Mouse (Mus musculus) megakaryocyte, embryonic 14.5 days (primary cell): ENCODE results near the gene Atf6. TPM values are rescaled to one million over a fixed set of nuclear protein-coding genes. Genes with fewer than 3 reads are reported as not detected.

ENCODE experiments used
- H3K27me3 ChIP-seq: replicated peaks from 2 replicates; pipeline ENCODE3; 2012; ENCODE audit warnings: inconsistent platforms
- H3K36me3 ChIP-seq: replicated peaks from 2 replicates; pipeline ENCODE3; 2012; ENCODE audit warnings: low read length, inconsistent platforms, mixed read lengths
- H3K4me1 ChIP-seq: 2 replicates; pipeline ENCODE4 v1.6.1; 2012; ENCODE audit warnings: inconsistent platforms
- H3K4me3 ChIP-seq: replicated peaks from 2 replicates; pipeline ENCODE3; 2012; ENCODE audit warnings: moderate library complexity, mild to moderate bottlenecking, inconsistent platforms
- H3K9me3 ChIP-seq: 2 replicates; pipeline ENCODE4 v1.6.1; 2012; ENCODE audit warnings: inconsistent platforms
- FLI1 ChIP-seq: IDR thresholded peaks from 2 replicates; pipeline ENCODE4 v1.6.1; 2012; ENCODE audit warnings: low read length, inconsistent platforms, mixed read lengths
- GATA1 ChIP-seq: IDR thresholded peaks from 3 replicates; pipeline ENCODE4 v1.6.1; 2012; ENCODE audit warnings: mixed read lengths, low read length, inconsistent platforms, borderline replicate concordance
- polyA plus RNA-seq: library from polyadenylated mRNA; stranded (reverse); fragments of >175 nt; gene quantifications from 2 replicates; pipeline ENCODE4 v1.2.3, GENCODE M21; 2012; ENCODE audit warnings: low replicate concordance; ENCODE audit not compliant: insufficient read depth

The Atf6 gene
- polyA plus RNA-seq, 1 experiment, result 4.8 TPM

- Histone ChIP-seq H3K27me3 (peaks cover 23% of the 10 kb centered on the region), H3K4me3 (no peak overlapping the region), H3K4me1 (peaks cover 36% of the 10 kb centered on the region), H3K36me3 (peaks cover 28% of the 10 kb centered on the region), H3K9me3 (peaks cover 7% of the 10 kb centered on the region)
- TF ChIP-seq GATA1, result no peak
- TF ChIP-seq FLI1, result no peak
These were observed 164.6 kb downstream of the Atf6 start for GRCm38 (mm10) chr1:170702958-170703357.

- no peak for TF ChIP-seq FLI1
- TF ChIP-seq GATA1, result no peak
- H3K4me1 ChIP-seq, result peaks cover 31% of the 10 kb centered on the region
- H3K9me3 ChIP-seq, result peaks cover 10% of the 10 kb centered on the region
- H3K4me3 ChIP-seq, result peak overlapping the region; percentile 51
- H3K36me3 ChIP-seq, result peaks cover 21% of the 10 kb centered on the region
- peaks cover 29% of the 10 kb centered on the region for H3K27me3 ChIP-seq
These were observed 165.3 kb downstream of the Atf6 start for GRCm38 (mm10) chr1:170702263-170702662.

GRCm38 (mm10) chr1:170701582-170701981 is 166.0 kb downstream of the Atf6 start:
- peaks cover 25% of the 10 kb centered on the region for H3K4me1 ChIP-seq
- TF ChIP-seq GATA1 (no peak), FLI1 (no peak)
- peaks cover 15% of the 10 kb centered on the region for H3K36me3 ChIP-seq
- H3K27me3 ChIP-seq, result peaks cover 33% of the 10 kb centered on the region
- H3K4me3 ChIP-seq, result no peak overlapping the region
- peaks cover 10% of the 10 kb centered on the region for H3K9me3 ChIP-seq

- peaks cover 21% of the 10 kb centered on the region for H3K4me1 ChIP-seq
These were observed 166.4 kb downstream of the Atf6 start for GRCm38 (mm10) chr1:170701178-170701577.

GRCm38 (mm10) chr1:170700496-170701027 is 167.0 kb downstream of the Atf6 start:
- Histone ChIP-seq H3K27me3 (peaks cover 39% of the 10 kb centered on the region), H3K9me3 (peaks cover 10% of the 10 kb centered on the region), H3K4me3 (no peak overlapping the region), H3K36me3 (peaks cover 5% of the 10 kb centered on the region), H3K4me1 (peaks cover 15% of the 10 kb centered on the region)
- no peak for TF ChIP-seq FLI1
- no peak for TF ChIP-seq GATA1

More at GRCm38 (mm10) chr1:170701178-170701577, 166.4 kb downstream of the Atf6 start:
- Histone ChIP-seq H3K4me3 (no peak overlapping the region), H3K36me3 (peaks cover 11% of the 10 kb centered on the region), H3K9me3 (peaks cover 10% of the 10 kb centered on the region), H3K27me3 (peaks cover 33% of the 10 kb centered on the region)
- no peak for TF ChIP-seq FLI1
- no peak for TF ChIP-seq GATA1

GRCm38 (mm10) chr1:170699553-170699952 is 168.0 kb downstream of the Atf6 start:
- no peak overlapping the region for H3K4me3 ChIP-seq
- TF ChIP-seq FLI1 (no peak), GATA1 (no peak)
- peaks cover 48% of the 10 kb centered on the region for H3K27me3 ChIP-seq
- H3K4me1 ChIP-seq, result peaks cover 15% of the 10 kb centered on the region
- H3K9me3 ChIP-seq, result peaks cover 10% of the 10 kb centered on the region
- no peaks in the 10 kb centered on the region for H3K36me3 ChIP-seq

GRCm38 (mm10) chr1:170698771-170699170 is 168.8 kb downstream of the Atf6 start:
- peaks cover 10% of the 10 kb centered on the region for H3K9me3 ChIP-seq
- TF ChIP-seq FLI1, result no peak
- peaks cover 49% of the 10 kb centered on the region for H3K27me3 ChIP-seq
- H3K4me3 ChIP-seq, result no peak overlapping the region
- no peaks in the 10 kb centered on the region for H3K36me3 ChIP-seq
- peaks cover 10% of the 10 kb centered on the region for H3K4me1 ChIP-seq

GRCm38 (mm10) chr1:170697771-170698356 is 169.7 kb downstream of the Atf6 start:
- H3K9me3 ChIP-seq, result peaks cover 10% of the 10 kb centered on the region
- peaks cover 4% of the 10 kb centered on the region; the same call in 1 of the 2 replicates for H3K4me1 ChIP-seq
- no peaks in the 10 kb centered on the region for H3K36me3 ChIP-seq
- TF ChIP-seq FLI1 (no peak), GATA1 (no peak)
- peaks cover 53% of the 10 kb centered on the region for H3K27me3 ChIP-seq
- no peak overlapping the region for H3K4me3 ChIP-seq

GRCm38 (mm10) chr1:170696996-170697395 is 170.6 kb downstream of the Atf6 start:
- Histone ChIP-seq H3K9me3 (peaks cover 10% of the 10 kb centered on the region), H3K4me3 (no peak overlapping the region), H3K27me3 (peaks cover 52% of the 10 kb centered on the region), H3K4me1 (no peaks in the 10 kb centered on the region; the same call in 1 of the 2 replicates), H3K36me3 (no peaks in the 10 kb centered on the region)
- TF ChIP-seq GATA1 (no peak), FLI1 (no peak)

GRCm38 (mm10) chr1:170695326-170695725 is 172.2 kb downstream of the Atf6 start:
- peaks cover 50% of the 10 kb centered on the region for H3K27me3 ChIP-seq
- H3K36me3 ChIP-seq, result no peaks in the 10 kb centered on the region
- H3K9me3 ChIP-seq, result peaks cover 10% of the 10 kb centered on the region
- H3K4me1 ChIP-seq, result no peaks in the 10 kb centered on the region
- TF ChIP-seq FLI1 (no peak), GATA1 (no peak)
- no peak overlapping the region for H3K4me3 ChIP-seq

GRCm38 (mm10) chr1:170694821-170695291 is 172.7 kb downstream of the Atf6 start:
- no peak for TF ChIP-seq GATA1
- no peak for TF ChIP-seq FLI1
- Histone ChIP-seq H3K4me3 (no peak overlapping the region), H3K36me3 (no peaks in the 10 kb centered on the region), H3K4me1 (no peaks in the 10 kb centered on the region), H3K27me3 (peaks cover 49% of the 10 kb centered on the region), H3K9me3 (peaks cover 10% of the 10 kb centered on the region)
